Mouse (Mus musculus) fat pad, adult 2 months (tissue): ENCODE data around the gene C2cd5.
"Not testable (repeated sequence)": the region's sequence is repeated elsewhere in the genome, so short reads cannot be mapped to it uniquely, and the experiment has no call there.

ENCODE experiments used
- DNase-seq: peaks from one replicate; pipeline ENCODE4 v3.0.0-alpha.2; 2011; ENCODE audit warnings: low read depth, low spot score; ENCODE audit errors: extremely low read depth

C2cd5 gene

DNA sequence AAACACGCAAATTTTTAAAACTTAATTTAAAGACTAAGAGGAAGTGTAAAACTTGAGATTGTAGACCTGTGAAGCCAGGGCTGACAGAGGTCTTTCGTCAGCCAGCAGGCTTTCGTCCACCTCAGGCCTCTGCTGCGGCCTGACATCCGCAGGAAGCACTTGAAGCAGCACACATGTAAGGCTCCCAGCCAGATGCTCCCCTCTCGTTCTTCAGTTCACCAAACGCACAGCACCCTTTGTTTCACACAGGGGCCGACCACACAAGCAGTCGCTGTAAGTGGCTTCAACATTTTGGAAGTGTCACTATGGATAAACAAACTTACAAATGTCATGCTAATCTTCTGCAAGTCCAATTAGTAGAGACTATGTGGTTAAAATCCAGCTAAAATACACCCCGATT is 72.5 kb downstream of the C2cd5 start:
- DNase-seq = no peak

DNA sequence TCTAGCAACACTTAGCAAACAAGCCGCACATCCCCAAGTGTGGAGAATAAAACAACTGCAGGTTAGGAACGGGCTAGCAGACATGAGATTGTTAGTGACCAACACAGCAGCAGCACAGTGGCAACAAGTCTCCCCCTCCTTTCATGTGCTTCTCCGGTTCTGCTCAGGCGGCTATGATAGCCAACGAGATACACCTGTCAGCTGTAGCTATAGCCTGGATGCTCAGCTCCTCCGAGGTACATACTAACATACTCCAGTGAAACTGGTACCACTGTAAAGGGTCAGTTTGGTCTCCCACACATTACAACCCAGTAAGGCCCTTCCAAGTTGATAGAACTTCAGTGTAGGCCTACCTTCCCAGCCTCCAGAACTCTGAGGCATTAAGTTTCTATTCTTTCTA is 76.2 kb downstream of the C2cd5 start:
- no peak for DNase-seq

DNA sequence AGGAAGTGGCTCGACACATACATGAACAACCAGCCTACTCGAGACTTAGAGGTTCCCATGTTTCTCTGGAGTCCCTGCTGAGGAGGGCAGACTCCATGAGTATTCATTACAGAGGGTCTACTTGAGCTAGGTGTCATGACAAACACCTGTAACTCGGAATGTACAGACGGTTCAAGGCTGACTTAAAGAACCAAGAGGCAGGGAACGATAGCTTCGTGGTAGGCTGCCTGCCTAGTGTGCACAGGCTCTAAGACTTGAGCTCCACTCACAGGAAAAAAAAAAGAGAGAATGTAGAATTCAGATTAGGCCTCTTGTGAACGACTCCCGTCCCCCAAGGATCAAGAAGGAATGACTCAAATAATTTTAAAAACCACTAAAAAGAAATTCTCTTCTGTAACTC is 78.2 kb downstream of the C2cd5 start:
- no peak for DNase-seq

DNA sequence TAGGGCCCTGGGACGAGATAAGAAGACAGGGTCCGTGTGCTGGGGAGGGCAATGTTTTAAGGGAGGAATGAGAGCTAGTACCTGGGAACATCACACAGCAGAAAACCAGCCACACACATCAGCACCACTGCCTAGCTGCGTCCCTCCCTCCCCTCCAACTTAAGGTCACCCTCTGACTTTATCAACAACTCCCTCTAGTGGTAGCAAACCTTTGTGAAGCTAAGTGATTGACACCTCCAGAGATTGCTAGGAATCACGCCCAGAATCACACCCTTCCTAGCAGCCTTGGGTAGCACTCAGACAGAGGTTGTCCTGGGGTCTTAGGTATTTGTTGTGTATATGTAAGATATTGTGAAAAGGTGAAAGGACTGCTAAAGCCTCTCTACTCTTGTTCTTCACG is 79.3 kb downstream of the C2cd5 start:
- no peak for DNase-seq

DNA sequence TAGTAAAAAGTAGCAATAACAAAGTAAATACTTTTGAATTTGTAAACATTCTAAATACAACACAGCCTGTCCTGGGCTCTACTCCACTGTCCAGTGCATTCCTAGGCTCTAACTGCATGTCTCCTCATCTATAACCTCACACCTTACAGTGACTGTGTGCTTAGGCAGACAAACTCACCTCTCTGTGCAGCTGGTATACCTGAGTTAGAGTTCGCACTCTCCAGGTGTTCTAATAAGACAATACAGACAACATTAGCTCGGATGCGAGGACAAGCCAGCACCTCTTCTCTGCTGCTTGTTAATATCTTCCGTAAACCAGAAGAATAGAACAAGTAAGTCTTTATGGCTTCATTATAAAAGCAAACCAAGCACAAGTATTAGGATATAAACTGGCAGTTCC is 79.8 kb downstream of the C2cd5 start:
- DNase-seq = no peak

DNA sequence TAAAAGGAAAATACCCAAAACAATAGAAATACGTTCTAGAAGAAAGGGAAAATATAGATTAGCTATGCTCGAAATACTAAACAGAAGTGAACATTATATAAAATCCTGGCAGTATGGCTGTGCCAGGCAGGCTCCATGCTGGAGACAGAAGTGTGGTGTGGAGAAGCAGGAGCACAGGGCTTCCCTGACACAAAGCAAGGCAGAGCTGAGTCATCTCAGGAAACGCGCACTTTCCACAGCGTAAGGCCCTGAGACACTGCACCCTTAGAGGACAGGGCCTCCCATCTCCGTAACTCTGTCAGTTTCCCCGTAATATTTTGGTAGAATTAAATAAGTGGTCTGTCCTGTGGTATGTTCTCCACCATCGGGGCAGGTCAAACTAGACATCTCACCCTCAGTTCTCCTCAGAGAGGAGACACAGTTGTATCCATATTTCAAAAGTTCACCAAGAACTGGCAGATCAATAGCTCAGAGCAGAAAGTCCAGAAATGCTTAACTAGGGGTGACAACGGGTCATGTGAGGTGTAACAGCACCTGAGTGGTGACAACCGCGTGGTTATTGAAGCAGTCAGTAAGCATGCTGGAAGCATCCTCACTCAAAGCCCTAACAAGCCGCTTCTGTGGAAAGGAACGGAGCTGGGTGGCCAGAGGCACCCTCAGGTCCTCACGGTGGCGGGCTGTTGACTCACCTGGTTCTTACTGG is 87.3 kb downstream of the C2cd5 start:
- no peak for DNase-seq

DNA sequence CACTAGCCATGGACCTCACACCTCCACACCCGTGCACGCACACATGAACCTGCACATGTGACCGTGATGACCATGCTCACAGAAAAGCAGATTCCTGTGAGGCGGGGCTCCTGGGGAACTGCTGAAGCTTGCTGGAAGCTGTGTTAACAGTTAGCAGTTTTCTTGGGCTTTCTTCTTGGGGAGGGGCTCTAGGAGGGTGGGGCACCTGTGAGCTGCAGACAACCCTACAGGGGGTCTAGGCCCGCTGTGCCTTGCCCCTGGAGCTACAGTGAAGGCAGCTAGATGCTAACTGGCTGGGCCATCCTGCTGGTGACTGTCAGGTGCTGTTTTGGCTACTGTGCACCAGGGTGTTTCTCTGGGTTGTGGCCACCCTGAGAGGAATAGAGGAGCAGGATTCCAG is 91.1 kb downstream of the C2cd5 start:
- DNase-seq = no peak

DNA sequence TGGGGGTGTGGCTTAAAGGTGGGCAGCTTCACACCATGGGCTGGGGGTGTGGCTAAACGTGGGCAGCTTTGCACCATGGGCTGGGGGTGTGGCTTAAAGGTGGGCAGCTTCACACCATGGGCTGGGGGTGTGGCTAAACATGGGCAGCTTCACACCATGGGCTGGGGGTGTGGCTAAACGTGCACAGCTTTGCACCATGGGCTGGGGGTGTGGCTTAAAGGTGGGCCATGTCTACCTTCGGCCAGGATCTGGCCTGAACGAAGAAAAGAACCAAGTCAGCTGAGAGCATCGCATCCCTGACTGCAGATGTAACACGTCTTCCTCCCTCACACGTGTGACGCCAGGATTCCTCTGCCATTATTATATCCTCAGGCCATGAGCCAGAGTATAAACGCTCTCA is 94.7 kb downstream of the C2cd5 start:
- not testable (repeated sequence) for DNase-seq

DNA sequence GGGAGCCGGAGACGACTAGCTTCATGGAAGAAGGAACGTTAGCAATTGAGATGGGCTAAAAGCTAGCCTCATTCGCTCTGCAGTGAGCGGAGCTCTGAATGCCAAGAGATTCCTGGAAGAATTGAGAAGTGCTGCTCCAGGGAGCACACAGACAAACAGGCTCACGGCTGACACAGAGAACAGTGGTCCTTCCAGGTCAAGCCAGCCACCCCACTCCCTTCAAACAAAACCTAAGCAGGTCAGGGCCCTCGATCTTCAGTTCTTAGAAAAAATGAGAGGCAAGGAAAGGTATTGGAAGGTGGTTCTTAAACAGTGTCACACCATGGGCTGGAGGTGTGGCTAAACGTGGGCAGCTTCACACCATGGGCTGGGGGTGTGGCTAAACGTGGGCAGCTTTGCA is 95.1 kb downstream of the C2cd5 start:
- DNase-seq = no peak

DNA sequence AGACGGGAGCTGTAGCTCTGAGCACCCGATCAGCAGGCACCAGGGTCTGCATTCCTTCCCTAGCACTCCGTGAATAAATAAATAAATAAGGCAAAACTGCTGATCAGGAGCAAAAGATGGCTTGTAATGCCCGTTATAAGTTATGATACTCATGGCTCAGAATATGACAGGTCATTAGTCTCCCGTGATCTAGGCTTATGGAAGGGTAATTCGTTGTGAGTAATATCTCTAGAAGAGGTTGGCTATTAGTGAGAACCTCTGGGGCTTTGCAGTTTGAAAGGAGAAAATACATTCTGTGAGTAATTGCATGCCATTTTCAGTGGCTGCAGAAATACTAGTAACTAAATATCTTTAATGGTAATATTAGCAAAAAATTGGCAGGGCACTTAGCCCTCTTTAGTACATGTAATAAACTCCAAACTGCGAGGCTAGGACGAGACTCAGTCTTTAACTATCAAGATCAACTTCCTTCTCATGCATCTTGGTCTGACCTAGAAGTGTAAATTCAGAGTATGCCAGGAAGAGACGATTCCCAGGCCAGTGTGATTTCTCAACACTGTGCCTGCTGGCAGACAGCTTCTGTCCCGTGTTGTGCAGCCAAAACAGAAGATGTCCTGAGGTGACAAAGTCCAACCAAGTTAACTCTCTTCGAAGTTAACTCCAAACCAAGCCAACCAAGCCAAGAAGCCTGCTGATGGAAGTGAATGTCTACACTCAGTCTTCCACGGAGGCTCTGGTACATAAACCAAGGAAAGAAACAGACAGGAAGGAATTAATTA is 101.5 kb downstream of the C2cd5 start:
- DNase-seq = peak; percentile 34

DNA sequence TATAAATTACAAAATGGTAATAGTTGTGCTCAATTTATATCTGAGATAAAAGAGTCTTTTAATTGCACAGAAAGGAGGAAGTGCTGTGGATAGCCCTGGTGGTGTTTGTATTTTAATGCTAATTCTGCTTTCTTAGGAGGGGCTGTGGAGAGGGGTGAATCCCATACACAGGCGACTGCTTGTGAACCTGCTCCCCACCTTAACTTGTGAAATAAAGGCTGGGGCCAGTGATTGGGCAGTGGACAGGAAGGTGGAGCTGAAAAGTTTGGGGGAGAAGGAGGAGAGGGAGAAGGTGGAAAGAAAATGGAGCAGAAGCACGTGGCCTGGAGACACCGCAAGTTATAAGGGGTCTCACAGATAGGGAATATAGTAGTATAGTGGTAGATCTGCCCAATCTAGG is 103.1 kb downstream of the C2cd5 start:
- DNase-seq = no peak

DNA sequence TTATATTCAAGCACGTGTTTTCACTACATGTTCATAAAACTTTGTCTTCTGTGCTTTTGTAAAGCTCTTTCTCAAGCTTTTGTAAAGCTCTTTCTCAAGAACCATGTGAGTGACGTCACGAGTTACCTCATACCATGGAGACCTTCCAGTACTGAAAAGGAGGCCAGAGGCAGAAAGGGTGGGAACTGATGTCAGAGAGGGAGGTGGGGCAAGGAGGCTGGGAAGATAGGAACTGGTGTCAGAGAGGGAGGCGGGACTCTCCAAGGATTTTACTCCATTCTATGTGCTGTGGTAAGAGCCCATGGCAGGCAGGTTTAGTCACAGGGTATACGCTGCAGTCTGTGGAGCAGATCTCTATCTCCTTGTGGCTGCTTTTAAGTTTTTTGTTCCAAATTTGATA is 104.4 kb downstream of the C2cd5 start:
- DNase-seq = peak; percentile 50

DNA sequence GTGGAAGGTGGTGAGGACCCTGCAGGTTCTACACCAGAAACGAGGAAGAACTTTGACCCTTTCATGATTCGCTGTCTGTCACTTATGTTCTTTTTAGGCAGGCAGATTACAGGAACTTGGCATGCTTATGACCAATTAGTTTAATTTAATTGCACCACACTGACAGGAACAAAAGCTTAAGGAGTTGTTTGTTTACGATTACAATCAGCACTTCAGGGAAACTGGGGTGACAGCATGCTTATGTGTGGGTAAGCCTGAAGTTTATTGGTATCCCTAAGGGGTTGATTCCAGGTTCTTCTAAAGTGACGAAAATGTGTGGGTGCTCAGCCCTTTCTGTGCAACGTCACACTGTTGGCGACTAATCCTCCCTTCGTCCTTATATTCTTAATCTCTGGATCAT is 105.1 kb downstream of the C2cd5 start:
- peak; percentile 97 for DNase-seq

DNA sequence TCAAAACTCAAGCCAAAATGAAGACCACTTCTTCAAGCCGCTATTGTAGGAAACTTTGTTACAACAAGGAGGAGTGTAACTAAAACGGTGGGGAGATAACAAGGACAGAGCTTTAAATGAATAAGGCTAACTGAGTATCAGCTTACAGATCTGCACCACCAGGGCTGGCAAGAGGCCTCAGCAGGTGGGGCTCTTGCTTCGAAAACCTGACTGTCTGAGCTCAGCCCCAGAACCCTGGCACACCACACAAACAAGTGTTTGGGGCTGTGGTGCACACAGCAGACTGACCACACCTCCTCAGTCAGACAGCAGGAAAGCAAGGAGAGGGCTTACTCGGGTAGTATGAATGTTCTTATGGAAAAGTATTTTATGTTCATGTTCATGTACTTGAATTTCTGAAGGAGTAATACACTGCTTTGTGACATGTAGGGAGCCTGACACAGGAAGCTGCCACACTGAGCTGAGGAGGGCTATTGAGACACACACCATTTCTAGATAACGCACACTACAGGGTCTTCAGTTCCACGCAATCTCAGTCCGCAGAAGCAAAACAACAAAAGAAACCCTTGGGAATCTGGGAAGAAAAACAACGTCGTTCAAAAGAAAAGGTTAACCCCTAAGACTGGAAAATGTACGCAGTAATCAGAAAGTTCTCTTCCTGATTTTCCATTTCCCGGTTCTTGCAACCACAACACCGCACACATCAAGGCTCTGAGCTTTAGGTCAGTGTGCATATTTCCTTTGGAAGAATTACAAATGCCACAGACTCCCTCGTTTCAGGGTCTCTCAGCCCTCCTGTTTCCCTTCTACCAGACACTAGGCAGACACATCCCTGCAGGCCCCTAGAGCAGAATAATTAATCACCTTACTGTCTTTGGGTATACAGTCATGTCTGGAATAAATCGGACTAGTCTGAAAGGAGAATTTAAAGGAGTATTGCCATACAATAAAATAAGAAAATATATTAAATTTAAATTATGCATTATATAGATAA is 105.9 kb downstream of the C2cd5 start:
- DNase-seq = no peak

DNA sequence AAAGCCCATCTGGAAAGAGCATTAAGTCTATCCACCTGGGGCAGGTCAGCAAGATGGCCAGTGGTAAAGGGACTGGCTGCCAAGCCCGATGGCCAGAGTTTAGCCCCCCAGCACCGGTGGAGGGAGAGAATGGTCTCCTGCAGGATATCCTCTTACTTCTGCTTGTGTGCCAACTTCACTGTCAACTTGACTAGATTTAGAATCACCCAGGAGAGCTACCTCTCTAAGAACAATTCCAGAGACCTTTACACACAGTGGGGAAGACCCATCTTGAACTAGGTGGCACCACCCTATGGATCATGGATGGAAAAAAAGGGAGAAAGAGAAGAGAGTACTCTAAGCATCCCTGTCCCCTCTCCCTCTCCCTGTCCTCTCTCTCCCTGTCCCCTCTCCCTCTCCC is 107.0 kb downstream of the C2cd5 start:
- DNase-seq = no peak

DNA sequence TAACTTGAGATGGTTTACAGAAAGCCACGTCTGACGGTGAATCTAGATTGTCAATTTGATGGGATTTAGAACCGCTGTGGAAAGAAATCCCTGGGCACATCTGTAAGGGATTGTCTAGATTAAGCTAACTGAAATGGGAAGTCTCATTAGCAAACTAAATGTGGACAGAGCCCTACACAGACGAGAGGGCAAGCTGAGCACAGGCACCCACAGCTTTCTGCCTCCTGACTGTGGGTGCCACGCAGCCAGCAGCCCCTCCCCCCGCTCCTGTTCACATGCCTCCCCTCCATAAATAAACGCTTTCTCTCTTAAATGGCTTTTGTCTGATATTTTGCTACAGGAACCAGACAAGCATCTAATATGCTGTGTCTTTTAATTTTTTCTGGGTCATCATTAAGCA is 107.8 kb downstream of the C2cd5 start:
- DNase-seq = no peak

DNA sequence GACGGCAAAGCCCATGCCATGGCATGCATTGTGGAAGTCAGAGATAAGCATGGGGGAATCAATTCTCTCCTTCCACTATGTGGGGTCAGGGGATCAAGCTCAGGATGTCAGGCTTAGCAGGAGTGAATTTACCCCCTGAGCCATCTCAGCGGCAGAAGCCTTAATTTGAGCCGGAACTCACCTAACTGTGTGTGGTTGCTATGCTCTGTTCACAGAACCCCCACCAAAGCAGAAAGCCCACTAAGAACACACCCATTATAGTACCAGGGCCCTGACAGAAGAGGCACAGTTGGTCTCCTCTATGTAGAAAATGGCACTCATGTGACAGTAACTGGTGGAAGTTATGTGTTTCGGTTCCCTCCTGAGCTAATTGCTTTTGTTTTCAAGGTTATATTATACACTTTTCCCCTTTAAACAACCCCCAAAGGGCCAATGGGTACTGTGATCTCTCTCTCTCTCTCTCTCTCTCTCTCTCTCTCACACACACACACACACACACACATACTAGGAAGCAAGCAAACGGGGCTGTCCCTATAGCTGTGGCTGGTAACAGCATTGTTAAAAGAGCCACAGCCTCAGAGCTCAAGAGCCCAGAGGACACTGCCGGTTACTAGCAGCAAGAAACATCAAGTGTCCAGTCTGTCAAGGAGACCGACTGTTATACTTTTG is 108.4 kb downstream of the C2cd5 start:
- no peak for DNase-seq

DNA sequence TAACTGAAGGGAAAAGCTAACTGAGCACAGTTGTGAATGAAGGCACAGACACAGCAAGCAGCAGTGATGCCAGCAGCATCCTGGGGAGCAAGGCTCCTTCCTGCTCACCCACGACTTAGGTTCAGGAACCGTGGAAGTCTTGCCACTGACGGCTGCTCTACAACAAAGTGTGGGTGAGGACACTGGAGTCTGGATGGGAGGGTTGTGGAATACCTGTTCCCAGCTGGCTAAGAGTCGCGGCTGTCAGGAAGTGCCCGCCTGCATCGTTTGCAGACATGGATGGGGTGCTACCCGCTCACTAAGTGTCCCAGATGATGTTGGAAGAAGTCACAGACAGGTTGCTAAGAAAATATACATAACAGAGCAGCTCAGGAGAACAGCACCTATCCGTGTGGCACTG is 109.4 kb downstream of the C2cd5 start:
- no peak for DNase-seq

DNA sequence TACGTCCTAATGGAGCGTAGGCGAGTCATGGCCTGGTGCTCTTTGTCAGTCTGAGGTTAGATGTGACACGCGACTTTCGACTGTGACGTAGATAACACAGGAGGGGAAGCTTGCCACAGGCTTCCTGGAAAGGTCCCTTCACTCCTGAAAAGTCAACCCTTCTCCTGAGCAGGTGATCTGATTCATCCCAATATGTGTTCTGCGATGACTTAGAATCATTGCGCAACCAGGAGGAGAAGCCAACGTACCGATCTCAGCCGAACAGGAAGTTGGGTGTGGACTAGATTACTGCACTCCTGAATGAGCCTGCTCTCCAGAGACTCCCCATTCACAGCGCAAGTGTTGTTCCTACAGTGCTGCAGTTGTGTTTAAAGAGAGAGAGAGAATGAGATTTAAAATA is 110.4 kb downstream of the C2cd5 start:
- no peak for DNase-seq

DNA sequence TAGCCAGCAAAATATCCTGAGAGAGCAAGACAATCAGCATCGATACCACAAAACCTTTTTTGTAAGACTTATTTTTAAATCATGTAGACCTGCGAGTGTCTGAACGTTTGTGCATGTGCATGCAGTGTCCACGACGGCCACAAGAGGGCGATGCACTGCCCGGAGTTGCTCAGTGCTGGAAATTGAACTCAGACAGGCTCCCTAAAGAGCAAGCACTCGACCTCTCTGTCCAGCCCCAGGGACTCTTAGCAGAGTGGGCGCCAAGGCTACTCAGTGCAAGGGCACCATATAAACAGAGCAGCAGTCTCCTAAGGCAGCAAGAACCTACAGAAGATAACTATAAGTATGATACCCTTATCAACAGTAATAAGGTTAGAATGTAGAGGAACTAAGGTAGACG is 111.2 kb downstream of the C2cd5 start:
- DNase-seq = no peak

DNA sequence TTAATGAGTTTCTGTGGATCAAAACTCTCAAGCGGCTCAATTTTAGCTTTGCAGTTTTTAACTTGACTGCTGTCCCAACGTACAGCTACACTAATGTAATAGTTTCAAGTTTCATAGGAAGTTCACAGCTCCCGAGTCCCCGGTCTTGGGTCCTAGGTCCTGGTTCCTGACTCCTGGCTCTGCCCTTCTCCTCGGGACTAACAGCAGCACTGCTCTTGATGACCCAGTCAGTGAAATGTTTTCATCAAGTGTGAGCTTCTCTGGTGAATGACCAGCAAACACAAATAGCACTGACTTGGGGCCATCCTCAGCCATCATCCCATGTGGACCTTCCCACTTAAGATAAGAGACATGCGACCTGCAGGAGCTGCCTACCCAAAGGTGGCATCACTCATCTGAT is 111.7 kb downstream of the C2cd5 start:
- DNase-seq = no peak
